Mouse (Mus musculus): Measurements from ENCODE around the gene Tor3a.
"Not testable (repeated sequence)": the region's sequence is repeated elsewhere in the genome, so short reads cannot be mapped to it uniquely, and the experiment has no call there.

The Tor3a gene

DNA sequence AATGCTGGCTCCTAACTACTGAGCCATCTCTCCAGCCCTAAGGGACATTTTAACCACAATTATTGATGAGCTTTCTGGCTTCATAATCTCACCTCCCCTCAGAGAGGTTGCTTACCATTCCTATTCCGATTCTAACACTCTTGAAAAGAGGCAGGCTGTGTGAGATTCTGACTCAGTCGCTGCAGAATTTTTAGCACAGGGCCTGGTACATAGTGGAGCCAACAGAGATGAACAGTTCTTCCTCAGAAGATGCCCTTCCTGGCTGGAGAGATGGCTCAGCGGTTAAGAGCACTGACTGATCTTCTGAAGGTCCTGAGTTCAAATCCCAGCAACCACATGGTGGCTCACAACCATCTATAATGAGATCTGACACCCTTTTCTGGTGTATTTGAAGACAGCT, 2.2 kb downstream of the Tor3a start:
- no peak for DNase-seq (ENCODE audit: low spot score in 2 of 2)

DNA sequence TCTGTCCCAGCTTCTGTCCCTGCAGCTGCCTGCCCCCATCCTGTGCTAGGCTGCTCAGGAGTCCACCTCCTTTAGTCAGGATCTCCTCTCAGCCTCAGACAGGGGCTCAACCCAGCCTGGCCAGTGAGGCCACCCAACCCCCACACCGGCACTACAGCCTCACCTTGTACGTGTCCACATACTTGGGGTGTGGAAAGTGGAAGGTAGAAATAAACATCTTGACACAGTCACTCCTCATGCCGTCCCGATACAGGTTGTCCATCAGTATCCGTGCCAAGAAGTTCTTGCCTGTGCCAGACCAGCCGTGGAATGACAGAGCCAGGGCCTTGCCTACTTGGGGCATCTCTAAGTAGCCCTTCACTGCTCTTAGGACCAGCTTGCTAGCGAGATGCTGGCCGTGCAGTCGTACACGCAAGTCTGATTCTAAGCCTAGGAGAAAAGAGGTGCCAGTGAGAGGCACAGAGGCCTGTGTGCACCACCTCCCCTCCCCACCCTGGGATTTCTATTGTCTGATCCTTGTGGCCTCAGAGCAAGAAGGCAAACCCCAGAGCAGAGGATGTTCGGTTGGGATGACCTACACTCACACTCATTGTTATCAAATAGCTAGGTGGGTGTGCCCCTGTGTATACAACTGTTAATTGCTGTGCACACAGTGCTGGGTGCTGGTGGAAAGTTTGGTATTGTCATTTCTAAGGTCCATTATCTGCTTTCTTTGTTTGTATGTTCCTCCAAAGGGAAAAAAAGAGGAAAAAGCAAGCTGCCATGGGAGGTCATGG, 4.8 kb downstream of the Tor3a start:
- no peak for DNase-seq (ENCODE audit: low spot score in 2 of 2)

DNA sequence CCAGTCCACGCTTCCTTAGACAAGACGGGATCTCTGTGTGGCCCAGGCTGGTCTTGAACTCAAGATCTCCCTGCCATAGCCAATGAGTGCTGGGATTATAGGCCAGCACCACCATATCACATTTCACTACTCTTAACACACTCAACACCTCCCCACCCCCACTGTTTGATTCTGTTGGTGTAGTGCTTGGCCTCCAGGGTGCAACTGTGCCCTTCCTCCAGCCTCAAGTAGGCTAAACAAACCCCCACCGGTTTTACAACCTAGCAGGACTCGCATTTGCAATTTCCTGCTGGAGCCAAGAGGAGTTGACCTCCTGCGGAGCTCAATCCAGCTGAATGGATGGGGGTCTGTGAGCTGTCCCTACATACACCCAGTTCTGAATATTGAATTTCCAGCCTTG, 5.6 kb downstream of the Tor3a start:
- DNase-seq (ENCODE audit: low spot score in 2 of 2) = no peak

DNA sequence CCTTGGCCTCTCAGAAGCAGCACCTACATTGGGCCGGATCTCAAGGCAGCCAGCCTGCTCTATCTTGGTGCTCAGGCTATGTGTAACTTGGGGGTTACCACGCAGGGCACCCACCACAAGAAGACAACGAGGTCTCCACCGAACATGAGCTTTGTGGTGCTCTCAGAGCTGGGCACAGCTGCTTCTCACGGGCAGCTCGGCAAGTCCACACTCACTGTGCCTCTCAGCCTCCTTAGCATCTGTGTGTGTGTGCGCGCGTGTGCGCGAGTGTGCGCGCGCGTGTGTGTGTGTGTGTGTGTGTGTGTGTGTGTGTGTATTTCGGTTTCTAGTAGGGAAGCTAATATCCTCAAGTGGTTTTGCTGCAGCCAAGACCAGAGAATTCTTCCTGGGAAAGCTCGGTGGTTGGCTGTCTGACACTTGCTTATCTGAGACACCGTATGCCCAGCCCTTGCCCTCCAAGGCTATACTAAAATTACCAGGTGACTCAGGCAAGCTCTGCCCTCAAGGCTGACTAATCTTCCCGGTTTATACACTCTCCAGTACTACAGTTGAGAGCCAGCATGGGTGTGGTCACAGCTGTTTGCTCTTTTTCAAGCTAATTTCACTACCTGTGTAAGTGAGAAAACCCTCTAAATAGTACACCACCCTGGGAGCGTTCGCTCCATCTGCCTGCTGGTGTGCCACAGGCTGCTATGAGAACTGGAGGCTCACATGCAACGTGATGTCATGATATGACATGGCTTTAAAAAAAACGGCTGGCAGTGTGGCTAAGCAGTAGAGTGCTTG, 6.8 kb downstream of the Tor3a start:
- DNase-seq (ENCODE audit: low spot score in 2 of 2) = peak in 1 of 2 experiments; percentile 31

DNA sequence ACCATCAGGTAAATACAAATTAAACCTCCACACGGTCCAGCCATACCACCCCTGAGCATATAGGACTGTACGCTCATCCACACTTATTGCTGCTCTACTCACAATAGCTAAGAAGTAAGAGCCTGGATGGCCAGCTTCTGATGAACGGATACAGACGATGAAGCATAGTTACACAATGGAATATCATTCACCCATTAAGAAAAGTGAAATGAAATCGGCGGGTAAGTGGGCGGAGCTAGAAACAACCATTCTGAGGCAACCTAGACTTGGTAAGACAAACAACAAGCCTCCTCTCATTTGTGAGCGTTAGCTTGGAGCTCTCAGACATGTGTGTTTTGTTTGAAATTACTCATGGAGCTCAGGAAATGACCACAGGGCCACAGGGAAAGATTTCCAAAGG, 8.4 kb downstream of the Tor3a start:
- no peak for DNase-seq (ENCODE audit: low spot score in 2 of 2)

DNA sequence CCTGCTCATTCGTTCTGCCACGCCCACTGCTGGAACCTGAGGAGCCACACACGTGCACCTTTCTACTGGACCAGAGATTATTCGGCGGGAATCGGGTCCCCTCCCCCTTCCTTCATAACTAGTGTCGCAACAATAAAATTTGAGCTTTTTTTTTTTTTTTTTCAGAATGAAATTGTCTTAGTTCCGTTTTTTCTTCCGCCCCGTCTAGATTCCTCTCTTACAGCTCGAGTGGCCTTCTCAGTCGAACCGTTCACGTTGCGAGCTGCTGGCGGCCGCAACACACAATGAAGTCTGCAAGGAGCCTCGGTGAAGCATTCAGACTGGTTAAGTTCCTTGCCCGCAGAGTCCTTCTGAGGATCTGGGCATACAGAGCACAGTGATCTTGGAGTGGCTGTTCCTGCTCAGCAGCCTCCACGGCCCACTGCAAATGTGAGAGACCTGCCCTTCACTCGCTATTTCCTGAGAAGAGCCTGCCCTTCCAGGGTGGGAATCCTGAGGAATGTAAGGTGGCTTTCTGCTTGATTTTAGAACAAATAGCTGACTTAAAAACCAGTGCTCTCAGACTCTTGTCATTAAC, 13.4 kb downstream of the Tor3a start:
- DNase-seq (ENCODE audit: low spot score in 2 of 2) = not testable (repeated sequence)

DNA sequence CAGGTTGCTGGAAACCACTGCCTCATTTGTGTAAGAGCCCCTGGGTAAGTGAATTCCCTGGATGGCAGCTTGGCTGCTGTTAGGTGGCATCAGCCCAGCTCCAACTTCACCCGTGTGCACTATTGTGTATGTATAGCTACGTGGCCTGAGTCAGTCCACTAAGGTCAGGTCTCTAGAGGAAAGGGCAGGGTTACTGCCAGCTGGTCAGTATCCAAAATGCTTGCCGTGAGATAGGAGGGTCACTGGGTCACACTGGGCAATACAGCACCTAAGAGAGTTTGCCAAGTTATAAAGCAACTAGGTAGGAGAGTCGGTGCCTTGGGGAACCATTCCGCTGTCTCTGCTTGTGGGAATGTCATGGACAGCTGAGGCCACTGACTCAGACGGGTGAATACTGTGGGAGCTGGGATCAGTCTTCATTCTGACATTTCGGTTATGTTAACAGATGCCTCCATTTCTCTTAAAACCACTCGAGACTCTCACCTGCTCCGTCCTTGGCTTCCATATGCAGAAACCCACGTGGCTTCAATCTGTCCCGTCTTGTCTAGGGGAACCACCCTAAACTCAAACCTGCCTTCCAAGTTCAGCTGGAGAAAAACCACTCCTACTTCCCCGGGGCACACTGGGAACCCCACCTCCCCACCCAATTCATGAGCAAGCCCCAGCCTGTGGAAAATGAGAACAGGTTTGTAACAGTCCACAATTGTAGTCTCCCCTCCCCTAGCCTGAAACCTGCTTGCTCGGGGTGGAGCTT, 14.1 kb downstream of the Tor3a start:
- DNase-seq (ENCODE audit: low spot score in 2 of 2) = no peak

DNA sequence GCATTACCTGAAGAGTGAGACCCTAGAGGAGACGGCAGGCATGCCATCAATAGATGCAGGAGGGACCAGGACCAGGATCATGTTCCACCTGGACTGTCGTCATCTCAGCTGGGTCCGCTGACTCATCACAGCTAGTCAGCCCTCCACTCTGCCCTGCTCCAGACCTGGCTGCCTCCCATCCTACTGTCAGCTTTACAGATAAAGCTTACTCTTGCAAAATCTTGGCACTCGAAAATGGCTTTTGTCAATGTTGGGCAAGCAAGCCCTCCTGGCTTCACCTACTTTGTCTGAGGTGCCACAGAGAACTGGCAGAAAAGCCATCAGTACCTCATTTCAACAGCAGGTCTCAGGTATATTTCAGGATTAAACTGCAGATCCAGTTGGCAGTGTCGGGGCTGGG, 15.5 kb downstream of the Tor3a start:
- DNase-seq (ENCODE audit: low spot score in 2 of 2) = no peak

DNA sequence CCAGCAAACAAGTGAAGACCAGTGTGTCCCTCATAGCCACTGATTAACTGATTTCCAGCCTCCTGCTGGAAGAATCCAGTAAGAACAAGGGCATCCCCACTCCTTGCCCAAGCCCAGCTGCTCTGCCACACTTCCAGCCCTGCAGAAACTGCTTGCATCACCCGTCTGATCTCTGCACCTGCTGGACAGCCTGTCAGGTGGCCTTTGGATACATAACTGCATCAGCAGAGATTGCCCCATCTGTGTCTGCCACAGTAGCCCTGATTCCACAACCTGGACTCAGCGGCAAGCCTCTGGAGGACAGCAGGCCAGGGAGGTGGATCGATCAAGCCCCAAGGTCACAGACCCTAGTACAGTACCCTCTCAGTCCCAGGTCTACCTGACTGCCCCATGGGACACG, 16.6 kb downstream of the Tor3a start:
- no peak for DNase-seq (ENCODE audit: low spot score in 2 of 2)

DNA sequence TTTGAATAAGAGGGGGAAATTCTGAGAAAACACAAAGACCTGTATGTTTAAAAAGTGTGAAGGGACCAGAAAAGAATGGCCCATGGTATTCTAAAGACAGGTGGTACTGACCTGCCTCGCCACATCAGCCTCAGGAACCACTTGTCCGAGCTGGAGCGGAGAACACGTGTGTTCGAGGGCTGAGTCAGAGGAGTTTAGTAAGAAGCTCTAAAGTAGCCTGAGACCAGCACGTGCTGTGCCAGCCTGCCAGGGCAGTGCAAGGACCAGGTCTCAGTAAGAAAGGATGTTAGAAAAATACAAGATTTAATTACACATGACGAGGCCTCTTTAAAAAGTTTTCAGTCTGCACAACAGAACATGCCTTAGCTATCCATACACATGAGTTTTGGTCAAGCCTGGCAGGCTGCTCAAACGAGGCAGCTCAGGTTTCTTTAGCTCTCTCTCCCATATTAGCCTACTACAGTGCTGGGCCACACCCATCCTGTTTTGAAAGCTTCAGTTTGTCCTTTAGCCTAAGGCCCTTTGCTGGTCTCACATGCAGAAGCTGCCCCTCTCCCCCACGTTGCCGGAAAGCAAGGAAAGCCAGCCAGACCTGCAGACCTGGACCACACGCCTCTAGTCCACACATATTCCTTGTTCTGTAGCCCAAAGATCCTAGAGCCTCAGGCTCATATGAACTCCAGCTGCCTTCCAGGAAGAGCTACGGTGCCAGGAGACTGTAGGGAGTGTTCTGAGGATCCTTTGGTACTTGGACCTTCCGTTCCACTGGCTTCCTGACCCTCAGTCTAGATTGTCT, 19.2 kb downstream of the Tor3a start:
- no peak for DNase-seq (ENCODE audit: low spot score in 2 of 2)

DNA sequence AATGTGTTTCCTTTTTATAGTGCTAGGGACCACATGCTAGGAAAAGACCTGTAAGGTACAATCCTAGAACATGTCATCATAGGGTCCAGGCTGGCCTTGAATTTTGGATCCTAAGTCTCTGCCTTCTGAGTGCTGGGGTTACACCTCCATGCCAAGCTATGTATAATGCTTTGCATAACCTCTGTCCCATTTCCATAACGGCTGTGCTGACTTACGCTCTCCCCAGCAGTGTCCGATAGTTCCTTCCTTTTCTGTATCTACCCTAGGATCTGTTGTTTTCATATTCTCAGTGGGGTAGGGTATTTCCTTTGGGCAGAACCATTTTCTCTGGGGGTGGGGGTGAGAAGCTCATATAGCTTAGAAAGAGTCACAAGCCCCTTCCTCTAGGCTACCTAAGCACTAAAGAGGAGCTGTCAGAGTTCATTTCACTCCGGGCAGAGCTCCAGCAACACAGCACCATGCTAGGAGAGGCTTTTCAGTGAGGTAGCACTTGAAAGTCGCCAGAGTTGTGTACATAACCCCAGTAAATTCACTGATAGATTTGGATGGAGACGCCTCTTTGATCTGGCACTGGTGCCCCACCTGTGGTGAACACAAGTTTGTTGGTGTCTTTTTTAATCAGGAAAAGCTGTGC, 21.9 kb downstream of the Tor3a start:
- DNase-seq (ENCODE audit: low spot score in 2 of 2) = no peak

DNA sequence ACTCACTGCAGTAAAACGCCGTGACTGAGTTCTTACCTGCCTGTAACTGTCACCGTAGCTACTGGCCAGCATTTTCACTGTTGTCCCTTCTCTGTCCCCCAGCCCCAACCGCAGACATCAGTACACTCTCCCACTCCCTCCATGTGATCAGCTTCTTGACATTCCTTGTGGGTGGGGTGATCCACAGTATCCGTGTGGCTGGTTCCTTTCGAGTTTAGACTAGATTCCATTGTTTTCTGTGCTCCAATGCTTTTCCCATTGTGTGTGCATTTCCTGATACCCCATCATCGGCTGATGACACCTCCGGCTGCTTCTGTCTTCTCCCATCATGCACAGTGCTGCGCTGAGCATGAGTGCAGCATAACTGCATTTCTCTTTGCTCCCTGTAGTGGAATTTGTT, 23.5 kb downstream of the Tor3a start:
- no peak for DNase-seq (ENCODE audit: low spot score in 2 of 2)

DNA sequence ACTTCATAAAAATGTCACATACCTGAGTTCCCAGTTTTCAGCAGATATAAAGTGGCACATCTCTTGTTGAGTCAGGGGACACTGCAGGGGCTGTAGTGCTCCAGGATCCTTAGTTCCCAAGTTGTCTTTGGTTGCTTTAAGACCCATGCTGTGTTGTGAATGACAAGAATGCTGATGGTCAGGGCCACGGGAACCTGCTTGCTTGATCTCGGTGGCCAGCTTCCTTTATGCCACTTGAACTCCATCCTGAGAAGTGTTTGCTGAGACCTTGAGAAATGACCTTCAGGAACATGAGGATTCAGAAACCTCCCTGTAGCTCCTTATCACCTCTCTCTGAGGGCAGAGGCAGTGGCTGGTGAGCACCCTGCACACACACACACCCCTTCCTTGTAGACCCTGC, 25.5 kb downstream of the Tor3a start:
- DNase-seq (ENCODE audit: low spot score in 2 of 2) = no peak

DNA sequence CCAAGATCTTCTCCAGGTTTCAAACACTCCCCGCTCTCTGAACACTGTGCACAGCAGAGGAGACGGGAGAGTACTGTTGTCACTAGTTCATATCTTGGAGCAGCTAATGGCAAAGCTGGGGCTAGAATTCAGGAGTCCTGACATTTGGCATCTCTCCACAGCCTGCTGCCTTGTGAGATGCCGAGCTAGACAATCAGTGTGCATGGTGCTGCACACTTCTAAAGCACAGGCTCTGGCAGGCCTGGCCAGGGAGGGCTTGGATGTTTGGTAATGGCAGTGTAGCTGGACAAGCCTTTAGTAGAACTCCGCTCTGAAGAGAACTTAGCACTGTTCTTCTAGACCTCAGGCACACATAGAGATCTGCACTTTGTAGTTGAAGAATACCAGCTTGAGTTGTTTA, 28.2 kb downstream of the Tor3a start:
- DNase-seq (ENCODE audit: low spot score in 2 of 2) = no peak

DNA sequence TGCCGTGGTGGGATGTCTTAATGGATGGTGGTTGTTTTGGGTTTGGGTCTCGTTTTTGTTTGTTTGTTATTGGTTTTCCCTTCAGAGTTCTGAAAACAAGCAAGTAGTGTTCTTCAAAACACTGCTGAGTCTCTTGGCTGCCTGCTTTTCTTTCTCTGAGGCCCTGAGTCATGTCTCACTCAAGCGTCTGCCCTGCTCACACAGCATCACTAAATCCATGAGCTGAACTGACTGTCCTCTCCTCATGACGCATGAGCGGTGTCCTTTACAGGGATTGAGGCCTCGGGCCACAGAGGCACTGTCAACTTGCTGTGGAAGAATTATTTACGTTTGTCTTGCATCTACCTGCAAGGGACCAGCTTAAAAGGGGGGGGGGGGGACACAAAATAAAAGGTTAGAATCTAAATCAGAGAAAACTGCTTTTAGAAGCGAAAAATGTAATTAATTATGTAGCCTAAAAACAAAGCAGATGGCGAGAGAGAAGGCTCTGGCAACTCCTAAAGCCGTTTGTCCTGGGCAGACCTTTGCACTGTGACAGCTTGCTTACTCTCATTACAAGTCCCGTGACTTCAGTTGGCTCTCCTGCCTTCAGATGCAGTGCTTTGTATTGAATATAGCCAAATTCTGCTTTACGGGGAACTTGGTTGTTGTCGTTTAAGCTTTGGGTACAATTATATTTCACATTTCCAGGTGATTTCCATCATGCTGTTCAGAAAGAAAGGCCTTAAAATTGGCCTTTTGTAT, 29.2 kb downstream of the Tor3a start:
- no peak for DNase-seq (ENCODE audit: low spot score in 2 of 2)

DNA sequence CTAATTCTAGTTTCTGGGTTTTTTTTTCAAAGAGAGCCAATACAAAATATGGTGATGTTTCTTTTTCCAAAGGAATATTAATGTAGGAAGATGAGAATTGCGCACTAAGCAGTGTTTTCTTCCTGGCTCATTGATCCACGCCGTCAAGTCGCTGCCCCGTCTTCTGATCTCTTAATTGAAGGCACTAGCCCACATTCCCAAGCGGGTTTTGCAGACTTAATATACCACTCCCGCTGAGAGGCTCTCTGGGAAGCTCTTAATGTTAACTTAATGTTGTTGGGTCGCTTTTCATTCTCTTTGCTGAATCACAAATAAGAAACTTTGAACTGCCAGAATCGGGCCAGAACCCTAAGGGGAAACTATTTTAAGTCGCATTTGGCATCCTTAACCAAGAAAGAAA, 30.1 kb downstream of the Tor3a start:
- DNase-seq (ENCODE audit: low spot score in 2 of 2) = no peak

DNA sequence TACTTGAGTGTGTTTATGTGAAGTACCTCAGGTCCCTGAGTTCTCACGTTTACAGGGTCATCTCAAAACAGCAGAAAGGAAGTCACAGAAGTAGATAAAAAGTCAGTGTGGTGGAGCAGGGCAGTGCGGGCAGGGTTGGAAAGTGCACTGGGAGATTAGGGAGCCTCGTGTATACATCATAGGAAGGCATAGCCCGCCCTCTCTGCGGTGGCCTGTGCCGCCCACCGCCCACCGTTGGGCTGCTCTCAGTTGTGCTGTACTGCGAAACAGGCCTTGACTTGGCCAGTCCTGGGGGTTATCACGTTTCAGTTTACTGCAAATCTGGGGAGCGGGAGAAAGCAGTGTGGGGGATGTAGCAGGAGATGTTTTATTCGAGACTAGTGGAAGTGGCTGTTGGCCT, 31.3 kb downstream of the Tor3a start:
- DNase-seq (ENCODE audit: low spot score in 2 of 2) = no peak

DNA sequence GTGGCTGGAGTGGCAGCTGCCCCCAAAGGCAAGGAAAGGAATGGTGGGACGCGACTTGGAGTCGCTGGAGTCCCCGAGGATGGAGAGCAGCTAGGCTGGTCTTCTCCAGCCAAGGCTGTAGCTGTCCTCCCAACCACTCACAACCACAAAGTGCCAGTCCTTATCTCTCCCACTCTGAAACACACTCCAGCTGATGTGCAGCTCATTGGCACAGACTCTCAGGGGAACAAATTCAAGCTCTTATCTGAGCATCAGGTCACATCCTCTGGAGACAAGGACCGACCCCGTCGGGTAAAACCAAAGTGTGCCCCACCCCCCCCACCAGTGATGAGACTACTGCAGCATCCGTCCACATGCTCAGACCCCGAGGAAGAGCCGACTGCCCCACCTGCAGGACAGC, 32.3 kb downstream of the Tor3a start:
- no peak for DNase-seq (ENCODE audit: low spot score in 2 of 2)

DNA sequence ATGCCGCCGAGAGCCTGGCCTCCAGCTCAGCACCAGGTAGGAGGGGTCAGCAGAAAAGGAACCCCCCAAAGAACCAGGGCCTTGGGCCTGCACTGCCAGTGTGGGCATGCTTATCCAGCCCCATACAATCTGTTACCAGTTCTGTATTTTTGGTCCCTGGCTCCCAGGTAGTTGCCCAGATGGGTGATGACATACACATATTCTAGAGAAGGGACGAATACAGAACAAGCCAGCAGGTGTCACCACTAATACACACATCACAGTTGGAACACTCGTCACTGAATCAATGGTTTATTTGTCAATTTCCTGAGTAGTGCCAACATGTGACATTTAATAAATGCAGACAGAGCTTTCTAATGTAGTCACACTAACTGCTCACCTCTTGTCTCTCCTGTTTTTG, 33.6 kb downstream of the Tor3a start:
- DNase-seq (ENCODE audit: low spot score in 2 of 2) = no peak

DNA sequence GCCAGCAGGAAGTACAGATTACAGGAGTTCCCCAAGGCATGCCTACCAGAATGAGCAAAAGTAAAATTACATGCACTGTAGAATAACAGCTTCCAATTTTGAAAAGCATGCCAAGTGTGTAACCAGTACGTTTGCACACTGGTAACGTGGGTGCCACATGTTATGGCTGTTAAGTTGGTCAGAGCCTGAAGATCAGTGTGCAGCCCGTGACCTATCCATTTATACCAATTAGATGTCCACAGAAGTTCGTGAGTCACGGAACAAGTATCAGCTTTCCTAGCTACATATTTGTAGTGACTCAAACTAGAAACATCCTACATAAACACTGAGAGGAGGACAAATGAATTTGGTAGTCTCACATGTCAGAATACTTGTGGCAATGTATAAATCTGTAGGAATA, 34.7 kb downstream of the Tor3a start:
- DNase-seq (ENCODE audit: low spot score in 2 of 2) = no peak
